Mouse (Mus musculus): Measurements from ENCODE around the gene Kynu. TPM values are rescaled to one million over a fixed set of nuclear protein-coding genes. Genes with fewer than 3 reads are reported as not detected.

Gene Kynu
- polyA plus RNA-seq, 1 experiment from 2014 or later: not detected

GRCm38 (mm10) chr2:43556985-43557384 lies 1.9 kb downstream of the Kynu start:
- H3K27me3 ChIP-seq (ENCODE audit: control insufficient read depth, insufficient read depth, low read length): no peaks in the 10 kb centered on the region
- no peak overlapping the region for H3K4me2 ChIP-seq (ENCODE audit: low read depth, low read length)
- no peak for ATAC-seq (ENCODE audit: low read depth)
- no peaks in the 10 kb centered on the region for H3K36me3 ChIP-seq (ENCODE audit: control insufficient read depth, insufficient read depth, low read length)
- H3K9ac ChIP-seq (replicated peaks; ENCODE audit: low read depth, low read length): no peak overlapping the region
- no peak overlapping the region for H3K27ac ChIP-seq (ENCODE audit: low read depth, low read length)
- H3K4me1 ChIP-seq (ENCODE audit: control insufficient read depth, insufficient read depth, low read length): no peaks in the 10 kb centered on the region
- H3K4me3 ChIP-seq (ENCODE audit: low read depth, low read length): no peak overlapping the region
- no peaks in the 10 kb centered on the region for H3K9me3 ChIP-seq (ENCODE audit: control insufficient read depth, low read length)
- WGBS: 80% methylated on average over 3 of the region's 3 CpGs

GRCm38 (mm10) chr2:43561209-43561608 lies 6.1 kb downstream of the Kynu start:
- Histone ChIP-seq H3K4me1 (ENCODE audit: control insufficient read depth, insufficient read depth, low read length) (no peaks in the 10 kb centered on the region), H3K36me3 (ENCODE audit: control insufficient read depth, insufficient read depth, low read length) (no peaks in the 10 kb centered on the region), H3K9ac (replicated peaks; ENCODE audit: low read depth, low read length) (no peak overlapping the region), H3K27me3 (ENCODE audit: control insufficient read depth, insufficient read depth, low read length) (no peaks in the 10 kb centered on the region), H3K4me3 (ENCODE audit: low read depth, low read length) (no peak overlapping the region), H3K27ac (ENCODE audit: low read depth, low read length) (no peak overlapping the region), H3K4me2 (ENCODE audit: low read depth, low read length) (no peak overlapping the region), H3K9me3 (ENCODE audit: control insufficient read depth, low read length) (no peaks in the 10 kb centered on the region)
- 90% methylated on average over 3 of the region's 3 CpGs for WGBS
- no peak for ATAC-seq (ENCODE audit: low read depth)

GRCm38 (mm10) chr2:43562779-43563178 lies 7.7 kb downstream of the Kynu start:
- no peaks in the 10 kb centered on the region for H3K36me3 ChIP-seq (ENCODE audit: control insufficient read depth, insufficient read depth, low read length)
- H3K4me3 ChIP-seq (ENCODE audit: low read depth, low read length): no peak overlapping the region
- H3K4me2 ChIP-seq (ENCODE audit: low read depth, low read length): no peak overlapping the region
- H3K4me1 ChIP-seq (ENCODE audit: control insufficient read depth, insufficient read depth, low read length): no peaks in the 10 kb centered on the region
- no peak overlapping the region for H3K27ac ChIP-seq (ENCODE audit: low read depth, low read length)
- no peak overlapping the region for H3K9ac ChIP-seq (replicated peaks; ENCODE audit: low read depth, low read length)
- ATAC-seq (ENCODE audit: low read depth): no peak
- 96% methylated on average over 9 of the region's 9 CpGs for WGBS
- no peaks in the 10 kb centered on the region for H3K27me3 ChIP-seq (ENCODE audit: control insufficient read depth, insufficient read depth, low read length)
- no peaks in the 10 kb centered on the region for H3K9me3 ChIP-seq (ENCODE audit: control insufficient read depth, low read length)

GRCm38 (mm10) chr2:43568406-43568805 lies 13.3 kb downstream of the Kynu start:
- no peak overlapping the region for H3K9ac ChIP-seq (replicated peaks; ENCODE audit: low read depth, low read length)
- no peak overlapping the region for H3K27ac ChIP-seq (ENCODE audit: low read depth, low read length)
- no peak overlapping the region for H3K4me2 ChIP-seq (ENCODE audit: low read depth, low read length)
- no peaks in the 10 kb centered on the region for H3K4me1 ChIP-seq (ENCODE audit: control insufficient read depth, insufficient read depth, low read length)
- no peaks in the 10 kb centered on the region for H3K36me3 ChIP-seq (ENCODE audit: control insufficient read depth, insufficient read depth, low read length)
- ATAC-seq (ENCODE audit: low read depth): no peak
- no peaks in the 10 kb centered on the region for H3K9me3 ChIP-seq (ENCODE audit: control insufficient read depth, low read length)
- 70% methylated on average over 1 of the region's 1 CpGs for WGBS
- no peak overlapping the region for H3K4me3 ChIP-seq (ENCODE audit: low read depth, low read length)
- H3K27me3 ChIP-seq (ENCODE audit: control insufficient read depth, insufficient read depth, low read length): no peaks in the 10 kb centered on the region

- Histone ChIP-seq H3K4me3 (ENCODE audit: low read depth, low read length) (no peak overlapping the region), H3K4me2 (ENCODE audit: low read depth, low read length) (no peak overlapping the region), H3K36me3 (ENCODE audit: control insufficient read depth, insufficient read depth, low read length) (no peaks in the 10 kb centered on the region), H3K9me3 (ENCODE audit: control insufficient read depth, low read length) (no peaks in the 10 kb centered on the region), H3K9ac (replicated peaks; ENCODE audit: low read depth, low read length) (no peak overlapping the region), H3K27me3 (ENCODE audit: control insufficient read depth, insufficient read depth, low read length) (no peaks in the 10 kb centered on the region), H3K4me1 (ENCODE audit: control insufficient read depth, insufficient read depth, low read length) (no peaks in the 10 kb centered on the region), H3K27ac (ENCODE audit: low read depth, low read length) (no peak overlapping the region)
- no peak for ATAC-seq (ENCODE audit: low read depth)
- 93% methylated on average over 1 of the region's 1 CpGs for WGBS
These were observed 18.4 kb downstream of the Kynu start for GRCm38 (mm10) chr2:43573526-43573925.

GRCm38 (mm10) chr2:43583243-43583812 lies 28.2 kb downstream of the Kynu start:
- no peaks in the 10 kb centered on the region for H3K4me1 ChIP-seq (ENCODE audit: control insufficient read depth, insufficient read depth, low read length)
- H3K27ac ChIP-seq (ENCODE audit: low read depth, low read length): no peak overlapping the region
- 33% methylated on average over 8 of the region's 8 CpGs for WGBS
- no peaks in the 10 kb centered on the region for H3K27me3 ChIP-seq (ENCODE audit: control insufficient read depth, insufficient read depth, low read length)
- no peaks in the 10 kb centered on the region for H3K36me3 ChIP-seq (ENCODE audit: control insufficient read depth, insufficient read depth, low read length)
- no peak overlapping the region for H3K4me2 ChIP-seq (ENCODE audit: low read depth, low read length)
- H3K9ac ChIP-seq (replicated peaks; ENCODE audit: low read depth, low read length): no peak overlapping the region
- ATAC-seq (ENCODE audit: low read depth): no peak
- H3K9me3 ChIP-seq (ENCODE audit: control insufficient read depth, low read length): no peaks in the 10 kb centered on the region
- no peak overlapping the region for H3K4me3 ChIP-seq (ENCODE audit: low read depth, low read length)

- no peak overlapping the region for H3K27ac ChIP-seq (ENCODE audit: low read depth, low read length)
- no peak for ATAC-seq (ENCODE audit: low read depth)
- H3K36me3 ChIP-seq (ENCODE audit: control insufficient read depth, insufficient read depth, low read length): no peaks in the 10 kb centered on the region
- 82% methylated on average over 3 of the region's 3 CpGs for WGBS
- no peak overlapping the region for H3K4me3 ChIP-seq (ENCODE audit: low read depth, low read length)
- H3K9me3 ChIP-seq (ENCODE audit: control insufficient read depth, low read length): no peaks in the 10 kb centered on the region
- no peaks in the 10 kb centered on the region for H3K4me1 ChIP-seq (ENCODE audit: control insufficient read depth, insufficient read depth, low read length)
- no peak overlapping the region for H3K4me2 ChIP-seq (ENCODE audit: low read depth, low read length)
- H3K9ac ChIP-seq (replicated peaks; ENCODE audit: low read depth, low read length): no peak overlapping the region
- no peaks in the 10 kb centered on the region for H3K27me3 ChIP-seq (ENCODE audit: control insufficient read depth, insufficient read depth, low read length)
These were observed 30.4 kb downstream of the Kynu start for GRCm38 (mm10) chr2:43585508-43585907.

GRCm38 (mm10) chr2:43587832-43588231 lies 32.7 kb downstream of the Kynu start:
- Histone ChIP-seq H3K27me3 (ENCODE audit: control insufficient read depth, insufficient read depth, low read length) (no peaks in the 10 kb centered on the region), H3K4me3 (ENCODE audit: low read depth, low read length) (no peak overlapping the region), H3K9ac (replicated peaks; ENCODE audit: low read depth, low read length) (no peak overlapping the region), H3K4me1 (ENCODE audit: control insufficient read depth, insufficient read depth, low read length) (no peaks in the 10 kb centered on the region), H3K36me3 (ENCODE audit: control insufficient read depth, insufficient read depth, low read length) (no peaks in the 10 kb centered on the region), H3K9me3 (ENCODE audit: control insufficient read depth, low read length) (no peaks in the 10 kb centered on the region), H3K27ac (ENCODE audit: low read depth, low read length) (no peak overlapping the region), H3K4me2 (ENCODE audit: low read depth, low read length) (no peak overlapping the region)
- 71% methylated on average over 2 of the region's 2 CpGs for WGBS
- ATAC-seq (ENCODE audit: low read depth): no peak

- 68% methylated on average over 1 of the region's 1 CpGs for WGBS
- Histone ChIP-seq H3K27me3 (ENCODE audit: control insufficient read depth, insufficient read depth, low read length) (no peaks in the 10 kb centered on the region), H3K27ac (ENCODE audit: low read depth, low read length) (no peak overlapping the region), H3K9me3 (ENCODE audit: control insufficient read depth, low read length) (no peaks in the 10 kb centered on the region), H3K4me2 (ENCODE audit: low read depth, low read length) (no peak overlapping the region), H3K4me1 (ENCODE audit: control insufficient read depth, insufficient read depth, low read length) (no peaks in the 10 kb centered on the region), H3K4me3 (ENCODE audit: low read depth, low read length) (no peak overlapping the region), H3K36me3 (ENCODE audit: control insufficient read depth, insufficient read depth, low read length) (no peaks in the 10 kb centered on the region), H3K9ac (replicated peaks; ENCODE audit: low read depth, low read length) (no peak overlapping the region)
- no peak for ATAC-seq (ENCODE audit: low read depth)
These were observed 37.0 kb downstream of the Kynu start for GRCm38 (mm10) chr2:43592001-43592704.
